Mouse (Mus musculus) MEL (cell line): ENCODE data around the gene Ccdc188. TPM values are rescaled to one million over a fixed set of nuclear protein-coding genes. Genes with fewer than 3 reads are reported as not detected.

ENCODE experiments used
- DNase-seq: peaks from one replicate; pipeline ENCODE4 v3.0.0; 2011; ENCODE audit warnings: low read depth, low spot score
- H3K27ac ChIP-seq: 2 replicates; pipeline ENCODE4 v1.5.1; 2012; ENCODE audit warnings: low read depth, mild to moderate bottlenecking, control low read depth, low read length, moderate library complexity; ENCODE audit not compliant: control insufficient read depth
- H3K27me3 ChIP-seq, 2 experiments: fragments of 150-350 bp in 1 of 2; sonication (generic) in 1 of 2; 2 replicates each; pipeline ENCODE4 v1.6.1; 2012; ENCODE audit warnings: low read length in 2 of 2, mild to moderate bottlenecking in 2 of 2, improper control_type of control experiment in 1 of 2, moderate library complexity in 1 of 2; ENCODE audit not compliant: insufficient read depth in 2 of 2, control insufficient read depth in 1 of 2
- H3K36me3 ChIP-seq, 2 experiments: 2 replicates each; pipeline ENCODE4 v1.6.1; 2012 to 2014; ENCODE audit warnings: low read length in 2 of 2, improper control_type of control experiment in 1 of 2, inconsistent platforms in 1 of 2, mild to moderate bottlenecking in 1 of 2; ENCODE audit not compliant: insufficient read depth in 2 of 2, control insufficient read depth in 1 of 2
- H3K4me1 ChIP-seq, 2 experiments: fragments of 150-350 bp in 1 of 2; sonication (generic) in 1 of 2; 2 replicates each; pipeline ENCODE4 v1.6.1; 2012; ENCODE audit warnings: low read length in 2 of 2, improper control_type of control experiment in 1 of 2, mild to moderate bottlenecking in 1 of 2; ENCODE audit not compliant: insufficient read depth in 2 of 2, control insufficient read depth in 1 of 2
- H3K4me3 ChIP-seq, 2 experiments: fragments of 150-350 bp in 1 of 2; sonication (generic) in 1 of 2; 2 replicates each; pipeline ENCODE4 v1.5.1; 2012; ENCODE audit warnings: low read depth in 2 of 2, low read length in 2 of 2, mild to moderate bottlenecking in 2 of 2, moderate library complexity in 2 of 2, control low read depth in 1 of 2, improper control_type of control experiment in 1 of 2; ENCODE audit not compliant: control insufficient read depth in 1 of 2, insufficient read depth in 1 of 2
- H3K79me2 ChIP-seq: 2 replicates; pipeline ENCODE4 v1.6.1; 2012; ENCODE audit warnings: mild to moderate bottlenecking, low read length, moderate library complexity; ENCODE audit not compliant: control insufficient read depth, poor library complexity, insufficient read depth
- H3K9ac ChIP-seq: 2 replicates; pipeline ENCODE4 v1.6.1; 2012; ENCODE audit warnings: low read depth, mild to moderate bottlenecking, control low read depth, low read length, moderate library complexity; ENCODE audit not compliant: control insufficient read depth, poor library complexity, severe bottlenecking
- H3K9me3 ChIP-seq: fragments of 150-350 bp; sonication (generic); replicated peaks from 2 replicates; pipeline ENCODE4 v1.6.1; 2012; ENCODE audit warnings: mild to moderate bottlenecking, low read length, improper control_type of control experiment, moderate library complexity; ENCODE audit not compliant: insufficient read depth
- CHD2 ChIP-seq: IDR thresholded peaks from 2 replicates; pipeline ENCODE4 v1.6.1; 2011; ENCODE audit warnings: low read length, improper control_type of control experiment
- CTCF ChIP-seq, 3 experiments: IDR thresholded peaks in 2 of 3; conservative IDR thresholded peaks in 1 of 3; 2 replicates each; pipeline ENCODE4 v1.5.1; 2011 to 2012; ENCODE audit warnings: low read length in 3 of 3, low read depth in 2 of 3, mild to moderate bottlenecking in 2 of 3, improper control_type of control experiment in 1 of 3, inconsistent platforms in 1 of 3, mixed read lengths in 1 of 3, moderate library complexity in 1 of 3; ENCODE audit not compliant: control insufficient read depth in 1 of 3, insufficient read depth in 1 of 3, poor library complexity in 1 of 3, severe bottlenecking in 1 of 3
- EP300 ChIP-seq, 2 experiments: IDR thresholded peaks; 2 replicates each; pipeline ENCODE4 v1.6.1; 2011; ENCODE audit warnings: improper control_type of control experiment in 2 of 2, low read length in 2 of 2, low read depth in 1 of 2, mild to moderate bottlenecking in 1 of 2
- GABPA ChIP-seq: IDR thresholded peaks from 2 replicates; pipeline ENCODE4 v1.6.1; 2012; ENCODE audit warnings: low read depth, mild to moderate bottlenecking, inconsistent platforms, low read length, improper control_type of control experiment, moderate library complexity
- GATA1 ChIP-seq: IDR thresholded peaks from 2 replicates; pipeline ENCODE4 v1.6.1; 2011; ENCODE audit warnings: low read depth, low read length, improper control_type of control experiment
- KAT2A ChIP-seq: conservative IDR thresholded peaks from 2 replicates; pipeline ENCODE4 v1.6.1; 2012; ENCODE audit warnings: low read depth, low read length, improper control_type of control experiment, inconsistent platforms
- MAX ChIP-seq: IDR thresholded peaks from 2 replicates; pipeline ENCODE4 v1.6.1; 2011; ENCODE audit warnings: low read length, improper control_type of control experiment
- MEF2A ChIP-seq: IDR thresholded peaks from 2 replicates; pipeline ENCODE4 v1.6.1; 2014; ENCODE audit warnings: low read depth, mild to moderate bottlenecking, inconsistent platforms, low read length, improper control_type of control experiment; ENCODE audit not compliant: poor library complexity, insufficient replicate concordance, severe bottlenecking; ENCODE audit errors: extremely low read depth
- MYB ChIP-seq: IDR thresholded peaks from 2 replicates; pipeline ENCODE4 v1.6.1; 2011; ENCODE audit warnings: mild to moderate bottlenecking, low read depth, low read length, improper control_type of control experiment
- MYC ChIP-seq: IDR thresholded peaks from 2 replicates; pipeline ENCODE4 v1.6.1; 2011; ENCODE audit warnings: low read depth, mild to moderate bottlenecking, low read length, improper control_type of control experiment, moderate library complexity
- NRF1 ChIP-seq: IDR thresholded peaks from 2 replicates; pipeline ENCODE4 v1.6.1; 2014; ENCODE audit warnings: low read depth, mild to moderate bottlenecking, inconsistent platforms, low read length, improper control_type of control experiment, moderate library complexity; ENCODE audit not compliant: poor library complexity, insufficient read depth, severe bottlenecking
- RAD21 ChIP-seq: IDR thresholded peaks from 2 replicates; pipeline ENCODE4 v1.6.1; 2011; ENCODE audit warnings: mild to moderate bottlenecking, low read depth, low read length, improper control_type of control experiment
- polyA plus RNA-seq, 2 experiments: library from polyadenylated mRNA; stranded (reverse) in 1 of 2; unstranded in 1 of 2; fragments of >175 nt in 1 of 2; fragments of >200 nt in 1 of 2; gene quantifications; 2 replicates each; pipeline versions ENCODE4 v1.2.1 to v1.2.4; 2012; ENCODE audit warnings: low replicate concordance in 2 of 2, low read depth in 1 of 2; ENCODE audit not compliant: insufficient read length in 2 of 2, insufficient read depth in 1 of 2, missing spikeins in 1 of 2
- total RNA-seq: library from RNA; depleted of rRNA; stranded (reverse); fragments of 300-350 nt; gene quantifications from 2 replicates; pipeline ENCODE4 v1.2.3, GENCODE M21; 2012

The Ccdc188 gene
- total and polyA plus RNA-seq, 3 experiments = not detected

GRCm38 (mm10) chr16:18182766-18183165, 34.9 kb upstream of the Ccdc188 start (continued):
- TF ChIP-seq MYB = no peak

GRCm38 (mm10) chr16:18185715-18186449, 31.8 kb upstream of the Ccdc188 start:
- TF ChIP-seq GATA1 = no peak
- TF ChIP-seq KAT2A = no peak
- no peak for TF ChIP-seq RAD21
- no peak for TF ChIP-seq GABPA
- TF ChIP-seq MEF2A = no peak
- TF ChIP-seq CTCF (IDR thresholded peaks at IDR 0.05 in 2 of 3, conservative IDR thresholded peaks at IDR 0.05 in 1 of 3; ENCODE audit: control insufficient read depth in 1 of 3, insufficient read depth in 1 of 3, low read depth in 2 of 3, low read length in 3 of 3, poor library complexity in 1 of 3, severe bottlenecking in 1 of 3) = no peak
- no peak overlapping the region for H3K27ac ChIP-seq
- no peak overlapping the region for H3K4me3 ChIP-seq
- peaks cover 0 to 9% of the 10 kb centered on the region in 2 experiments; a peak in 2 of 4 replicates for H3K36me3 ChIP-seq
- H3K9ac ChIP-seq = no peak overlapping the region
- peaks cover 1 to 9% of the 10 kb centered on the region in 2 experiments; a peak in 3 of 4 replicates for H3K4me1 ChIP-seq
- H3K79me2 ChIP-seq = no peaks in the 10 kb centered on the region
- no peaks in the 10 kb centered on the region for H3K9me3 ChIP-seq
- DNase-seq = no peak
- no peaks in the 10 kb centered on the region; a peak in 1 of 4 replicates for H3K27me3 ChIP-seq

DNA sequence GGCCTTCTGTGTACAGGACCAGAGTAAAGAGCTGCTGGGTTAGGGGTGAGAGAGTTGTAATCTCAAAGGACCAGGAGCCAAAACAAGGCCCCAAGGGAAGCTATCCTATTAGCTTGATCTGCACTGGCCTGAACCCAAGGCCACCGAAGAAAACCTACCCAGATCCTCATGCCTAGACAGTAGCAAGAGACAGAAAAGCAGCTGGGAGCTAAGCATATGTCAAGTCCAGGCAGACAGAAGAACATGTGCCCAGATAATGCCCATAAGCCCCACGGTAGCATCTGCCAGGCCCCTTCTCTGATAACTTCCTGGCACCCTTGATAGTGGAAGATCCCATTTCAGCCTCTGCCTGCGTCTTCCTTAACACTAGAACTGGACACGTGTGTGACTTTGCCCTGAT, 30.9 kb upstream of the Ccdc188 start:
- TF ChIP-seq MAX (0 out of 2 replicates have a peak, but pooled peaks have one; percentile 24), CHD2 (no peak)

DNA sequence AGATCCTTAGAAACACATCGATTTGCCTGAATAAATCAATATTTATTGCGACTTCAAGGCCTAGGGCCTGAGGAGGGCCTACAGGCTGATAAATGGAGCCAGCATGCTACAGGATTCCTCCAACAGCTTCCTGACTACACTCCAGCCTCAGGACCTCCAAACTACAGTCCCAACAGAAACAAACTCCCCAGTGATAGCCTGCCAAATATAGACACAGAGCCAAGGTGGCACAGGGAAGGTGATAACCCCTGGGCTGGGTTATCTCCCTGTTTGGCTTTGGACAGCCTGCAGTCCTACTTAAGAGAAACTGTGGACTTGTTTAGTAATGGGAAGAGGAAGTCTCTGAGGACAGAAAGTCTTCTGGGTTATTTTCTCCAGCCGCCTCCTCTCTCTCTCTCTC, 30.5 kb upstream of the Ccdc188 start:
- no peak overlapping the region for H3K27ac ChIP-seq
- H3K9ac ChIP-seq = no peak overlapping the region
- H3K9me3 ChIP-seq = no peaks in the 10 kb centered on the region
- H3K79me2 ChIP-seq = no peaks in the 10 kb centered on the region
- no peak for DNase-seq
- H3K4me1 ChIP-seq = peaks cover 1 to 8% of the 10 kb centered on the region in 2 experiments; a peak in 3 of 4 replicates
- H3K27me3 ChIP-seq = no peaks in the 10 kb centered on the region; a peak in 1 of 4 replicates
- peak in 1 of 2 experiments; percentile 26; a peak in 1 of 4 replicates for TF ChIP-seq EP300 (IDR thresholded peaks at IDR 0.05; ENCODE audit: low read depth in 1 of 2, low read length in 2 of 2)
- no peak for TF ChIP-seq MYC
- no peak for TF ChIP-seq NRF1
- no peak overlapping the region for H3K4me3 ChIP-seq
- H3K36me3 ChIP-seq = peaks cover 0 to 8% of the 10 kb centered on the region in 2 experiments; a peak in 2 of 4 replicates

More for the DNA sequence above, 30.9 kb upstream of the Ccdc188 start:
- no peak overlapping the region for H3K27ac ChIP-seq
- DNase-seq = no peak
- H3K79me2 ChIP-seq = no peaks in the 10 kb centered on the region
- H3K4me3 ChIP-seq = no peak overlapping the region
- H3K27me3 ChIP-seq = no peaks in the 10 kb centered on the region; a peak in 1 of 4 replicates
- no peaks in the 10 kb centered on the region for H3K9me3 ChIP-seq
- H3K36me3 ChIP-seq = peaks cover 0 to 9% of the 10 kb centered on the region in 2 experiments; a peak in 2 of 4 replicates
- no peak overlapping the region for H3K9ac ChIP-seq
- H3K4me1 ChIP-seq = peaks cover 1 to 9% of the 10 kb centered on the region in 2 experiments; a peak in 3 of 4 replicates
